Mouse (Mus musculus) MEL (cell line): ENCODE data around the gene Sgca. TPM values are rescaled to one million over a fixed set of nuclear protein-coding genes. Genes with fewer than 3 reads are reported as not detected.

ENCODE experiments used
- DNase-seq: peaks from one replicate; pipeline ENCODE4 v3.0.0; 2011; ENCODE audit warnings: low read depth, low spot score
- H3K27ac ChIP-seq: 2 replicates; pipeline ENCODE4 v1.5.1; 2012; ENCODE audit warnings: low read depth, mild to moderate bottlenecking, control low read depth, low read length, moderate library complexity; ENCODE audit not compliant: control insufficient read depth
- H3K27me3 ChIP-seq, 2 experiments: fragments of 150-350 bp in 1 of 2; sonication (generic) in 1 of 2; 2 replicates each; pipeline ENCODE4 v1.6.1; 2012; ENCODE audit warnings: low read length in 2 of 2, mild to moderate bottlenecking in 2 of 2, improper control_type of control experiment in 1 of 2, moderate library complexity in 1 of 2; ENCODE audit not compliant: insufficient read depth in 2 of 2, control insufficient read depth in 1 of 2
- H3K36me3 ChIP-seq, 2 experiments: 2 replicates each; pipeline ENCODE4 v1.6.1; 2012 to 2014; ENCODE audit warnings: low read length in 2 of 2, improper control_type of control experiment in 1 of 2, inconsistent platforms in 1 of 2, mild to moderate bottlenecking in 1 of 2; ENCODE audit not compliant: insufficient read depth in 2 of 2, control insufficient read depth in 1 of 2
- H3K4me1 ChIP-seq, 2 experiments: fragments of 150-350 bp in 1 of 2; sonication (generic) in 1 of 2; 2 replicates each; pipeline ENCODE4 v1.6.1; 2012; ENCODE audit warnings: low read length in 2 of 2, improper control_type of control experiment in 1 of 2, mild to moderate bottlenecking in 1 of 2; ENCODE audit not compliant: insufficient read depth in 2 of 2, control insufficient read depth in 1 of 2
- H3K4me3 ChIP-seq, 2 experiments: fragments of 150-350 bp in 1 of 2; sonication (generic) in 1 of 2; 2 replicates each; pipeline ENCODE4 v1.5.1; 2012; ENCODE audit warnings: low read depth in 2 of 2, low read length in 2 of 2, mild to moderate bottlenecking in 2 of 2, moderate library complexity in 2 of 2, control low read depth in 1 of 2, improper control_type of control experiment in 1 of 2; ENCODE audit not compliant: control insufficient read depth in 1 of 2, insufficient read depth in 1 of 2
- H3K79me2 ChIP-seq: 2 replicates; pipeline ENCODE4 v1.6.1; 2012; ENCODE audit warnings: mild to moderate bottlenecking, low read length, moderate library complexity; ENCODE audit not compliant: control insufficient read depth, poor library complexity, insufficient read depth
- H3K9ac ChIP-seq: 2 replicates; pipeline ENCODE4 v1.6.1; 2012; ENCODE audit warnings: low read depth, mild to moderate bottlenecking, control low read depth, low read length, moderate library complexity; ENCODE audit not compliant: control insufficient read depth, poor library complexity, severe bottlenecking
- H3K9me3 ChIP-seq: fragments of 150-350 bp; sonication (generic); replicated peaks from 2 replicates; pipeline ENCODE4 v1.6.1; 2012; ENCODE audit warnings: mild to moderate bottlenecking, low read length, improper control_type of control experiment, moderate library complexity; ENCODE audit not compliant: insufficient read depth
- CHD1 ChIP-seq: IDR thresholded peaks from 2 replicates; pipeline ENCODE4 v1.6.1; 2012; ENCODE audit warnings: low read depth, mild to moderate bottlenecking, inconsistent platforms, low read length, improper control_type of control experiment
- CHD2 ChIP-seq: IDR thresholded peaks from 2 replicates; pipeline ENCODE4 v1.6.1; 2011; ENCODE audit warnings: low read length, improper control_type of control experiment
- CTCF ChIP-seq, 3 experiments: IDR thresholded peaks in 2 of 3; conservative IDR thresholded peaks in 1 of 3; 2 replicates each; pipeline ENCODE4 v1.5.1; 2011 to 2012; ENCODE audit warnings: low read length in 3 of 3, low read depth in 2 of 3, mild to moderate bottlenecking in 2 of 3, improper control_type of control experiment in 1 of 3, inconsistent platforms in 1 of 3, mixed read lengths in 1 of 3, moderate library complexity in 1 of 3; ENCODE audit not compliant: control insufficient read depth in 1 of 3, insufficient read depth in 1 of 3, poor library complexity in 1 of 3, severe bottlenecking in 1 of 3
- E2F4 ChIP-seq: IDR thresholded peaks from 2 replicates; pipeline ENCODE4 v1.6.1; 2011; ENCODE audit warnings: low read depth, low read length, improper control_type of control experiment, borderline replicate concordance
- ELF1 ChIP-seq: IDR thresholded peaks from 2 replicates; pipeline ENCODE4 v1.6.1; 2014; ENCODE audit warnings: low read depth, mild to moderate bottlenecking, inconsistent platforms, low read length, improper control_type of control experiment, moderate library complexity
- EP300 ChIP-seq, 2 experiments: IDR thresholded peaks; 2 replicates each; pipeline ENCODE4 v1.6.1; 2011; ENCODE audit warnings: improper control_type of control experiment in 2 of 2, low read length in 2 of 2, low read depth in 1 of 2, mild to moderate bottlenecking in 1 of 2
- GABPA ChIP-seq: IDR thresholded peaks from 2 replicates; pipeline ENCODE4 v1.6.1; 2012; ENCODE audit warnings: low read depth, mild to moderate bottlenecking, inconsistent platforms, low read length, improper control_type of control experiment, moderate library complexity
- GATA1 ChIP-seq: IDR thresholded peaks from 2 replicates; pipeline ENCODE4 v1.6.1; 2011; ENCODE audit warnings: low read depth, low read length, improper control_type of control experiment
- HCFC1 ChIP-seq: IDR thresholded peaks from 2 replicates; pipeline ENCODE4 v1.6.1; 2012; ENCODE audit warnings: low read depth, mild to moderate bottlenecking, inconsistent platforms, low read length, improper control_type of control experiment, moderate library complexity
- JUND ChIP-seq: IDR thresholded peaks from 2 replicates; pipeline ENCODE4 v1.6.1; 2011; ENCODE audit warnings: low read depth, mild to moderate bottlenecking, improper control_type of control experiment, low read length
- MAFK ChIP-seq: IDR thresholded peaks from 2 replicates; pipeline ENCODE4 v1.6.1; 2011; ENCODE audit warnings: low read depth, mild to moderate bottlenecking, low read length, improper control_type of control experiment, borderline replicate concordance
- MAZ ChIP-seq: IDR thresholded peaks from 2 replicates; pipeline ENCODE4 v1.6.1; 2012; ENCODE audit warnings: low read depth, mild to moderate bottlenecking, inconsistent platforms, low read length, improper control_type of control experiment
- MEF2A ChIP-seq: IDR thresholded peaks from 2 replicates; pipeline ENCODE4 v1.6.1; 2014; ENCODE audit warnings: low read depth, mild to moderate bottlenecking, inconsistent platforms, low read length, improper control_type of control experiment; ENCODE audit not compliant: poor library complexity, insufficient replicate concordance, severe bottlenecking; ENCODE audit errors: extremely low read depth
- MXI1 ChIP-seq: IDR thresholded peaks from 2 replicates; pipeline ENCODE4 v1.6.1; 2011; ENCODE audit warnings: mild to moderate bottlenecking, low read depth, low read length, improper control_type of control experiment
- MYB ChIP-seq: IDR thresholded peaks from 2 replicates; pipeline ENCODE4 v1.6.1; 2011; ENCODE audit warnings: mild to moderate bottlenecking, low read depth, low read length, improper control_type of control experiment
- MYC ChIP-seq: IDR thresholded peaks from 2 replicates; pipeline ENCODE4 v1.6.1; 2011; ENCODE audit warnings: low read depth, mild to moderate bottlenecking, low read length, improper control_type of control experiment, moderate library complexity
- NELFE ChIP-seq: IDR thresholded peaks from 2 replicates; pipeline ENCODE4 v1.6.1; 2011; ENCODE audit warnings: low read depth, low read length, improper control_type of control experiment
- NRF1 ChIP-seq: IDR thresholded peaks from 2 replicates; pipeline ENCODE4 v1.6.1; 2014; ENCODE audit warnings: low read depth, mild to moderate bottlenecking, inconsistent platforms, low read length, improper control_type of control experiment, moderate library complexity; ENCODE audit not compliant: poor library complexity, insufficient read depth, severe bottlenecking
- POLR2AphosphoS2 ChIP-seq: IDR thresholded peaks from 2 replicates; pipeline ENCODE4 v1.6.1; 2011; ENCODE audit warnings: low read length, improper control_type of control experiment
- POLR2AphosphoS5 ChIP-seq: IDR thresholded peaks from 2 replicates; pipeline ENCODE4 v1.6.1; 2012; ENCODE audit warnings: low read depth, borderline replicate concordance, mild to moderate bottlenecking, inconsistent platforms, low read length, moderate library complexity, mixed read lengths
- RAD21 ChIP-seq: IDR thresholded peaks from 2 replicates; pipeline ENCODE4 v1.6.1; 2011; ENCODE audit warnings: mild to moderate bottlenecking, low read depth, low read length, improper control_type of control experiment
- RCOR1 ChIP-seq: IDR thresholded peaks from 2 replicates; pipeline ENCODE4 v1.6.1; 2012; ENCODE audit warnings: low read depth, mild to moderate bottlenecking, inconsistent platforms, low read length, improper control_type of control experiment
- SIN3A ChIP-seq: IDR thresholded peaks from 2 replicates; pipeline ENCODE4 v1.6.1; 2012; ENCODE audit warnings: low read length, improper control_type of control experiment, inconsistent platforms
- SMC3 ChIP-seq: IDR thresholded peaks from 2 replicates; pipeline ENCODE4 v1.6.1; 2011; ENCODE audit warnings: low read depth, low read length, improper control_type of control experiment
- TCF12 ChIP-seq: IDR thresholded peaks from 2 replicates; pipeline ENCODE4 v1.6.1; 2014; ENCODE audit warnings: low read depth, mild to moderate bottlenecking, inconsistent platforms, low read length, improper control_type of control experiment, moderate library complexity
- UBTF ChIP-seq: IDR thresholded peaks from 2 replicates; pipeline ENCODE4 v1.6.1; 2012; ENCODE audit warnings: low read depth, mild to moderate bottlenecking, inconsistent platforms, low read length, improper control_type of control experiment, moderate library complexity, borderline replicate concordance; ENCODE audit not compliant: insufficient read depth
- USF1 ChIP-seq: IDR thresholded peaks from 2 replicates; pipeline ENCODE4 v1.6.1; 2014; ENCODE audit warnings: low read depth, mild to moderate bottlenecking, inconsistent platforms, low read length, improper control_type of control experiment, moderate library complexity
- USF2 ChIP-seq, 2 experiments: IDR thresholded peaks; 2 replicates each; pipeline ENCODE4 v1.6.1; 2011 to 2012; ENCODE audit warnings: improper control_type of control experiment in 2 of 2, low read length in 2 of 2, borderline replicate concordance in 1 of 2, inconsistent platforms in 1 of 2, low read depth in 1 of 2, mild to moderate bottlenecking in 1 of 2; ENCODE audit not compliant: insufficient read depth in 1 of 2
- ZC3H11A ChIP-seq: IDR thresholded peaks from 2 replicates; pipeline ENCODE4 v1.6.1; 2012; ENCODE audit warnings: low read depth, mild to moderate bottlenecking, inconsistent platforms, low read length, improper control_type of control experiment
- ZKSCAN1 ChIP-seq: IDR thresholded peaks from 2 replicates; pipeline ENCODE4 v1.6.1; 2012; ENCODE audit warnings: low read depth, mild to moderate bottlenecking, inconsistent platforms, low read length, improper control_type of control experiment, moderate library complexity
- ZMIZ1 ChIP-seq: IDR thresholded peaks from 2 replicates; pipeline ENCODE4 v1.6.1; 2012; ENCODE audit warnings: low read depth, mild to moderate bottlenecking, inconsistent platforms, low read length, improper control_type of control experiment, moderate library complexity
- ZNF384 ChIP-seq: IDR thresholded peaks from 2 replicates; pipeline ENCODE4 v1.6.1; 2012; ENCODE audit warnings: low read depth, mild to moderate bottlenecking, inconsistent platforms, low read length, improper control_type of control experiment
- polyA plus RNA-seq, 2 experiments: library from polyadenylated mRNA; stranded (reverse) in 1 of 2; unstranded in 1 of 2; fragments of >175 nt in 1 of 2; fragments of >200 nt in 1 of 2; gene quantifications; 2 replicates each; pipeline versions ENCODE4 v1.2.1 to v1.2.4; 2012; ENCODE audit warnings: low replicate concordance in 2 of 2, low read depth in 1 of 2; ENCODE audit not compliant: insufficient read length in 2 of 2, insufficient read depth in 1 of 2, missing spikeins in 1 of 2
- total RNA-seq: library from RNA; depleted of rRNA; stranded (reverse); fragments of 300-350 nt; gene quantifications from 2 replicates; pipeline ENCODE4 v1.2.3, GENCODE M21; 2012

The Sgca gene
- total and polyA plus RNA-seq, 3 experiments = not detected

- TF ChIP-seq POLR2AphosphoS2 (no peak), ZKSCAN1 (no peak), MAZ (peak; percentile 98), SIN3A (peak; percentile 91; the same call in 1 of the 2 replicates), MEF2A (no peak), CHD1 (no peak), ELF1 (peak; percentile 53; the same call in 1 of the 2 replicates)
These were observed 2.8 kb upstream of the Sgca start (continued) for GRCm38 (mm10) chr11:94978947-94979346.

- Histone ChIP-seq H3K27me3 (no peaks in the 10 kb centered on the region), H3K79me2 (no peaks in the 10 kb centered on the region), H3K9me3 (no peaks in the 10 kb centered on the region), H3K4me1 (peaks cover 2 to 8% of the 10 kb centered on the region in 2 experiments; a peak in 3 of 4 replicates), H3K9ac (no peak overlapping the region), H3K4me3 (peak overlapping the region; percentile 4 to 14; a peak in 2 of 4 replicates), H3K27ac (no peak overlapping the region), H3K36me3 (peaks cover 0 to 11% of the 10 kb centered on the region in 2 experiments; a peak in 2 of 4 replicates)
- peak; percentile 66 for DNase-seq
- no peak for TF ChIP-seq POLR2AphosphoS5
- TF ChIP-seq USF2 (IDR thresholded peaks at IDR 0.05; ENCODE audit: borderline replicate concordance in 1 of 2, insufficient read depth in 1 of 2, low read depth in 1 of 2, low read length in 2 of 2) = no peak
- TF ChIP-seq ZC3H11A = no peak
- TF ChIP-seq EP300 (IDR thresholded peaks at IDR 0.05; ENCODE audit: low read depth in 1 of 2, low read length in 2 of 2) = peak; percentile 68 to 81
- TF ChIP-seq MAFK = no peak
- no peak for TF ChIP-seq MAZ
- TF ChIP-seq GATA1 = peak; percentile 65; the same call in 1 of the 2 replicates
- no peak for TF ChIP-seq SMC3
- no peak for TF ChIP-seq MEF2A
- no peak for TF ChIP-seq ZKSCAN1
- no peak for TF ChIP-seq USF1
- TF ChIP-seq ELF1 = no peak
- TF ChIP-seq NRF1 = no peak
- no peak for TF ChIP-seq TCF12
- no peak for TF ChIP-seq RAD21
- no peak for TF ChIP-seq HCFC1
- TF ChIP-seq ZNF384 = no peak
- TF ChIP-seq GABPA = no peak
- no peak for TF ChIP-seq POLR2AphosphoS2
- TF ChIP-seq MYB = no peak; the same call in 1 of the 2 replicates
- no peak for TF ChIP-seq ZMIZ1
- no peak for TF ChIP-seq RCOR1
- TF ChIP-seq SIN3A = peak; percentile 63; the same call in 1 of the 2 replicates
- no peak for TF ChIP-seq UBTF
- TF ChIP-seq E2F4 = no peak
- TF ChIP-seq MYC = no peak
- TF ChIP-seq JUND = no peak
- TF ChIP-seq MXI1 = peak; percentile 32; the same call in 1 of the 2 replicates
- no peak for TF ChIP-seq CTCF (IDR thresholded peaks at IDR 0.05 in 2 of 3, conservative IDR thresholded peaks at IDR 0.05 in 1 of 3; ENCODE audit: control insufficient read depth in 1 of 3, insufficient read depth in 1 of 3, low read depth in 2 of 3, low read length in 3 of 3, poor library complexity in 1 of 3, severe bottlenecking in 1 of 3)
- TF ChIP-seq CHD2 = no peak
- no peak for TF ChIP-seq NELFE
These were observed 2.2 kb upstream of the Sgca start for GRCm38 (mm10) chr11:94978178-94978915.
